Mouse (Mus musculus): ENCODE results near the gene Gm45233. TPM values are rescaled to one million over a fixed set of nuclear protein-coding genes. Genes with fewer than 3 reads are reported as not detected.

Gene Gm45233
- total RNA-seq, 2 experiments from 2014 or later, result 1.8 TPM; not detected in 1

DNA sequence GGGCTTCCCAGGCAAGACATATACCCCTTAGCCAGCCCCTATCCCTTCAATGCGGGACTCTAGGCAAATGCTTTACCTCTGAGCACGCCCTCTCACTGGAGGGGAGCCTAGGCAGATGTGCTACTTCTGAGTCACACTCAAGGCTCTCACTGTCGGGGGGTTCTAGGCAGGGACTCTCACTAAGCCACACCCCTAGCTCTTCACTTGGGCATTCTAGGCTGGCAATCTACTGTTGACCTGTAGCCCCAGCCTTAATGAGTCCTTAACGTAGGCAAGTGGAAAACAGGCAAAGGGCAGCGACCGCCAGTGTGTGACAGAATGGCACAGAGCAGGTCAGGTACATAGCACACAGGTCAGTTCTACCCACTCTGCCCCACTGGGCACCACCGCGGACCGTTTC, 46.9 kb downstream of the Gm45233 start:
- ATAC-seq (ENCODE audit: poor library complexity, severe bottlenecking), result no peak

DNA sequence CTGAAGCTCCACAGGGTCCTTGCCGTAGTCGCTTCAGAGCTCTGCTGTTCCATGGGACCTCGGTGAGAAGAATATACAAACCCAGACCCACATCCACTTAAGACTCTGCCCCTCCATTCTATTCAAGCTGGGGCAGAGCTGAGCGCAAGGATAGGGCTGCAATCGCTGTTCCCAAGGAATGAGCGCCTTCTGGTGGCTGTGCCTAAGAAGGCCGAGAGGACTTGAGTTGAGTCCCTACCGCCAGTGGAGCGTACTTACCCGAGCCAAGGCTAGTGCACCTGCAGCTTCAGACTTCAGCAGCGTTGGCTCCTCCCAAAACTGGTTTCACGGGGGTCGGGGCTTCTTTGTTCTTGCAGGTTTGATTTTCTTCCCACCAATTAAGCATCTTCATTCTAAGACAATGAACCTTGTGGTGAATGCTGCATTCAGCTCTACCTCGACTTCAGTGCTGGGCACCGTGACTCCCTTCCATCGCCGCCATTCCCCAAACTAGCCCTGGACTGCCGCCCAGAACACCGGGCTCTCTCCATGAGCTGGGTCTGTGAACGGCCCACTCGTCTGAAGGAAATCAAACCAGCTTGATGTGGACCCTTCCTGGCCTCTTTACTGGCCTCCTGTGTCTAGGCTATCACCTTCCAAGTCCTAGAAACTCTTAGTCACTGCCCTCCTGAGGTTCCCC, 51.6 kb downstream of the Gm45233 start:
- peak; percentile 87 for ATAC-seq (ENCODE audit: poor library complexity, severe bottlenecking)

DNA sequence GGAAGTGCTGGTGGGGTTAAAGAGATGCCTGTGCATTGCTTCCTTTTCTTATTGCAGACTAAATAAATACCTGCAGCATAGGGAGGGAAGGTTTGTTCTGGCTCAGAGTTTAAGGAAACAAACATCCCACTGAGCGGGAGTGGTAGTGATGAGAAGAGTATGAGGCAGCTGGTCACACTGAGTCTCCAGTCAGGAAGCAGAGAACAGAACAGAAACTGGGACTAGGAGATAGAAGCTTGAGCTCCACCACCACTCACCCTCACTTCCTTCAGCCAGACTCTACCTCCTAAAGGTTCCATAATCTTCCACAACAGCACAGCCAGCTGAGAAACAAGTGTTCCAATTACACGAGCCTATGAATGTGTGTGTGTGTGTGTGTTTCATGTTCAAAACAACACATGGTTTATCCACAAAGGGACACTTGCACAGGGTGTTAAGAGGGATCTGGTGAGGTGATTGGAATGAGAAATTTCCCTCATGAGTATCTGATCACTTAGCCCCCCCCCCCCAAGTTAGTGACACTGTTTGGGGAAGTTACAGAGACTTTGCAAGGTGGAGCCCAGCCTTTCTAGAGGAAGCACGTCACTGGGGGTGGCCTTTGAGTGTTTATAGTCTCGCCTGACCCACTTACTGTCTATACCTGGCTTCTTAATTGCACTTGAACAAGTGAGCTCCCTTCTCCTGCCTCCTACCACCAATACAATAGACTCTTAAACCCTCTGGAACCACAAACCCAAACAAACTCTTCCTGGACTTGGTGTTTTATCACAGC, 68.0 kb downstream of the Gm45233 start:
- ATAC-seq (ENCODE audit: poor library complexity, severe bottlenecking), result peak; percentile 79

DNA sequence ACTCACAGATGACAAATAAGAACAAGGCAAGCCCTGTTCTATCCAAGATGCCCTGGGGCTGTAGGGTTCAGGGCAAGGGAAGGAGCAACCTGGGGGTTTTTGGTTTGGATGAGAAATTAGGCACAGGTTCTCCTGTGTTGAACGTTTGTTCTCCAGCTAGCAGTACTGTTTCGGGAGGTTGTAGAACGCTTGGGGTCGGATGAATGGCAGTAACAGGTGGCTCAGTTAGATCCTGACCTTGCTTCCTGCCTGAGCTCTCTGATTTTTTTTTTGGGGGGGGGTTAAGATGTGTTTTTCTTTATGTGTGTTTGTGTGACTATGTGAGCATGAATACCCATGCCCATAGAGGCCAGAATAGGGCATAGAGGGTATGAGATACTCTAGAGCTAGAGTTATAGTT, 68.6 kb downstream of the Gm45233 start:
- ATAC-seq (ENCODE audit: poor library complexity, severe bottlenecking), result no peak

Other genes with a start within 250 kb of the Gm45233 start
- gene Zfp715, start 130.8 kb upstream of the Gm45233 start, total RNA-seq (2015), result 19.6 and 23.7 TPM in 2 replicates
- 15.9 and 23.5 TPM in 2 replicates for gene Zfp715, start 130.8 kb upstream of the Gm45233 start, total RNA-seq (2017)
- gene Siglecf, start 92.8 kb upstream of the Gm45233 start, total RNA-seq (2015), result 9.6 and 9.9 TPM in 2 replicates
- 6.5 and 8.7 TPM in 2 replicates for gene Siglecf, start 92.8 kb upstream of the Gm45233 start, total RNA-seq (2017)
- gene Siglecg, start 35.9 kb upstream of the Gm45233 start, total RNA-seq (2015), result 13.9 and 14.7 TPM in 2 replicates
- gene Siglecg, start 35.9 kb upstream of the Gm45233 start, total RNA-seq (2017), result 11.1 and 12.3 TPM in 2 replicates
- not detected in 2 replicates for gene Lim2, start 16.5 kb upstream of the Gm45233 start, total RNA-seq (2015)
- gene Lim2, start 16.5 kb upstream of the Gm45233 start, total RNA-seq (2017), result not detected in 2 replicates
- gene Nkg7, start 7.1 kb upstream of the Gm45233 start, total RNA-seq (2015), result 41.6 and 53.1 TPM in 2 replicates
- gene Nkg7, start 7.1 kb upstream of the Gm45233 start, total RNA-seq (2017), result 13.1 and 23.4 TPM in 2 replicates
- not detected in 2 replicates for gene Cldnd2, start 3.3 kb upstream of the Gm45233 start, total RNA-seq (2015)
- gene Cldnd2, start 3.3 kb upstream of the Gm45233 start, total RNA-seq (2017), result not detected in 2 replicates
- gene Etfb, start within 50 bp of the Gm45233 start, total RNA-seq (2015), result 128 and 130 TPM in 2 replicates
- 201 and 203 TPM in 2 replicates for gene Etfb, start within 50 bp of the Gm45233 start, total RNA-seq (2017)
- gene Vsig10l, start 19.0 kb downstream of the Gm45233 start, total RNA-seq (2015), result 2.9 and 3.1 TPM in 2 replicates
- 2.7 and 4.5 TPM in 2 replicates for gene Vsig10l, start 19.0 kb downstream of the Gm45233 start, total RNA-seq (2017)
- not detected in 2 replicates for gene Iglon5, start 45.9 kb downstream of the Gm45233 start, total RNA-seq (2015)
- not detected in 2 replicates for gene Iglon5, start 45.9 kb downstream of the Gm45233 start, total RNA-seq (2017)
- not detected in 2 replicates for gene 4931406B18Rik, start 61.8 kb downstream of the Gm45233 start, total RNA-seq (2015)
- not detected in 2 replicates for gene 4931406B18Rik, start 61.8 kb downstream of the Gm45233 start, total RNA-seq (2017)
- 80.0 and 80.1 TPM in 2 replicates for gene Cd33, start 100.3 kb downstream of the Gm45233 start, total RNA-seq (2015)
- gene Cd33, start 100.3 kb downstream of the Gm45233 start, total RNA-seq (2017), result 36.3 and 48.1 TPM in 2 replicates
- 6.3 and 8.1 TPM in 2 replicates for gene Zfp658, start 118.1 kb downstream of the Gm45233 start, total RNA-seq (2015)
- gene Zfp658, start 118.1 kb downstream of the Gm45233 start, total RNA-seq (2017), result 6.9 and 7.4 TPM in 2 replicates
- 7.1 and 13.3 TPM in 2 replicates for gene Zfp719, start 135.5 kb downstream of the Gm45233 start, total RNA-seq (2015)
- gene Zfp719, start 135.5 kb downstream of the Gm45233 start, total RNA-seq (2017), result 6.9 and 9.3 TPM in 2 replicates
- not detected in 2 replicates for gene Zfp819, start 163.0 kb downstream of the Gm45233 start, total RNA-seq (2015)
- not detected in 2 replicates for gene Zfp819, start 163.0 kb downstream of the Gm45233 start, total RNA-seq (2017)
- not detected in 2 replicates for gene Ceacam18, start 190.6 kb downstream of the Gm45233 start, total RNA-seq (2015)
- gene Ceacam18, start 190.6 kb downstream of the Gm45233 start, total RNA-seq (2017), result not detected in 2 replicates
- 41.6 and 46.2 TPM in 2 replicates for gene Siglece, start 216.0 kb downstream of the Gm45233 start, total RNA-seq (2015)
- gene Siglece, start 216.0 kb downstream of the Gm45233 start, total RNA-seq (2017), result 22.1 and 29.7 TPM in 2 replicates
- 4.7 and 5.3 TPM in 2 replicates for gene Ctu1, start 227.9 kb downstream of the Gm45233 start, total RNA-seq (2015)
- gene Ctu1, start 227.9 kb downstream of the Gm45233 start, total RNA-seq (2017), result 3.7 and 3.9 TPM in 2 replicates
- gene Klk14, start 246.3 kb downstream of the Gm45233 start, total RNA-seq (2015), result not detected in 2 replicates
- not detected in 2 replicates for gene Klk14, start 246.3 kb downstream of the Gm45233 start, total RNA-seq (2017)